Mouse (Mus musculus): ENCODE results near the gene Slc38a4. TPM values are rescaled to one million over a fixed set of nuclear protein-coding genes. Genes with fewer than 3 reads are reported as not detected.

Slc38a4 gene
- total and polyA plus RNA-seq, 3 experiments, result 0.13 to 0.51 (median 0.17) TPM

GRCm38 (mm10) chr15:97050011-97050410 lies 5.7 kb downstream of the Slc38a4 start:
- H3K79me2 ChIP-seq (replicated peaks; ENCODE audit: control insufficient read depth, extremely low read depth, insufficient read depth, poor library complexity, severe bottlenecking), result no peaks in the 10 kb centered on the region
- no peak for DNase-seq (ENCODE audit: extremely low read depth)
- H3K27ac ChIP-seq (ENCODE audit: insufficient read depth, low read depth), result no peak overlapping the region
- no peaks in the 10 kb centered on the region for H3K27me3 ChIP-seq (replicated peaks)
- no peak overlapping the region for H3K9ac ChIP-seq (ENCODE audit: insufficient read depth, low read depth)
- in situ Hi-C loops (cut with MboI; ENCODE audit: low pct_ligation_motif_present, low pct_unique_long_range_greater_than_20kb, low sequenced_read_pairs), result no loop called here
- no peak for TF ChIP-seq JUND (conservative IDR thresholded peaks at IDR 0.05; ENCODE audit: low read depth, low read length)
- TF ChIP-seq MEF2A (IDR thresholded peaks at IDR 0.05; ENCODE audit: borderline replicate concordance, low read depth, low read length), result no peak
- no peak for TF ChIP-seq EP300 (IDR thresholded peaks at IDR 0.05; ENCODE audit: low read length)
- TF ChIP-seq CHD2 (IDR thresholded peaks at IDR 0.05; ENCODE audit: low read length), result no peak
- TF ChIP-seq KAT2A (IDR thresholded peaks at IDR 0.05; ENCODE audit: insufficient replicate concordance, low read length), result no peak
- TF ChIP-seq ZC3H11A (IDR thresholded peaks at IDR 0.05; ENCODE audit: low read depth, low read length), result no peak
- no peak for TF ChIP-seq MAZ (IDR thresholded peaks at IDR 0.05; ENCODE audit: low read depth, low read length)
- no peak for TF ChIP-seq GABPA (IDR thresholded peaks at IDR 0.05; ENCODE audit: insufficient replicate concordance, low read depth, low read length)
- TF ChIP-seq RCOR1 (conservative IDR thresholded peaks at IDR 0.05; ENCODE audit: low read depth, low read length), result no peak
- no peak for TF ChIP-seq NRF1 (IDR thresholded peaks at IDR 0.05; ENCODE audit: low read depth, low read length)
- TF ChIP-seq POLR2AphosphoS2 (IDR thresholded peaks at IDR 0.05; ENCODE audit: low read depth, low read length), result no peak
- TF ChIP-seq MAX (IDR thresholded peaks at IDR 0.05; ENCODE audit: low read length), result no peak
- TF ChIP-seq CHD1 (IDR thresholded peaks at IDR 0.05; ENCODE audit: low read depth, low read length), result no peak
- TF ChIP-seq MXI1 (IDR thresholded peaks at IDR 0.05; ENCODE audit: low read depth, low read length), result no peak
- no peak for TF ChIP-seq ELF1 (IDR thresholded peaks at IDR 0.05; ENCODE audit: low read depth, low read length)
- no peak for TF ChIP-seq UBTF (IDR thresholded peaks at IDR 0.05; ENCODE audit: low read depth, low read length)
- no peak for TF ChIP-seq PAX5 (IDR thresholded peaks at IDR 0.05; ENCODE audit: low read length)
- no peak for TF ChIP-seq ETS1 (conservative IDR thresholded peaks at IDR 0.05; ENCODE audit: low read depth, low read length)
- no peak for TF ChIP-seq TBP (conservative IDR thresholded peaks at IDR 0.05; ENCODE audit: low read depth, low read length)
- peaks cover 11% of the 10 kb centered on the region for H3K9me3 ChIP-seq (replicated peaks; ENCODE audit: low read length)
- dilution Hi-C loops (cut with MboI; ENCODE audit: extremely low pct_ligation_motif_present, extremely low pct_unique_long_range_greater_than_20kb, low sequenced_read_pairs), result no loop called here
- H3K4me1 ChIP-seq (ENCODE audit: control insufficient read depth in 1 of 2, insufficient read depth in 2 of 2), result no peaks in the 10 kb centered on the region
- H3K4me2 ChIP-seq (ENCODE audit: insufficient read depth, low read depth, poor library complexity, severe bottlenecking), result no peak overlapping the region
- no peaks in the 10 kb centered on the region for H3K36me3 ChIP-seq (replicated peaks in 1 of 2; ENCODE audit: control insufficient read depth in 1 of 2, insufficient read depth in 1 of 2, low read length in 1 of 2)
- no peak overlapping the region for H3K4me3 ChIP-seq (replicated peaks in 1 of 3; ENCODE audit: low read depth in 2 of 3, low read length in 2 of 3, poor library complexity in 1 of 3)

GRCm38 (mm10) chr15:97049281-97049841 lies 6.4 kb downstream of the Slc38a4 start:
- H3K9me3 ChIP-seq (replicated peaks; ENCODE audit: low read length), result peaks cover 5% of the 10 kb centered on the region

More at GRCm38 (mm10) chr15:97049281-97049841, 6.4 kb downstream of the Slc38a4 start:
- Histone ChIP-seq H3K4me3 (replicated peaks in 1 of 3; ENCODE audit: low read depth in 2 of 3, low read length in 2 of 3, poor library complexity in 1 of 3) (no peak overlapping the region), H3K79me2 (replicated peaks; ENCODE audit: control insufficient read depth, extremely low read depth, insufficient read depth, poor library complexity, severe bottlenecking) (no peaks in the 10 kb centered on the region), H3K27me3 (replicated peaks) (no peaks in the 10 kb centered on the region), H3K4me1 (ENCODE audit: control insufficient read depth in 1 of 2, insufficient read depth in 2 of 2) (no peaks in the 10 kb centered on the region), H3K27ac (ENCODE audit: insufficient read depth, low read depth) (no peak overlapping the region), H3K4me2 (ENCODE audit: insufficient read depth, low read depth, poor library complexity, severe bottlenecking) (no peak overlapping the region), H3K36me3 (replicated peaks in 1 of 2; ENCODE audit: control insufficient read depth in 1 of 2, insufficient read depth in 1 of 2, low read length in 1 of 2) (no peaks in the 10 kb centered on the region), H3K9ac (ENCODE audit: insufficient read depth, low read depth) (no peak overlapping the region)
- dilution Hi-C loops (cut with MboI; ENCODE audit: extremely low pct_ligation_motif_present, extremely low pct_unique_long_range_greater_than_20kb, low sequenced_read_pairs) (no loop called here), in situ Hi-C loops (cut with MboI; ENCODE audit: low pct_ligation_motif_present, low pct_unique_long_range_greater_than_20kb, low sequenced_read_pairs) (no loop called here)
- no peak for DNase-seq (ENCODE audit: extremely low read depth)
- TF ChIP-seq MAFK (IDR thresholded peaks at IDR 0.05; ENCODE audit: insufficient replicate concordance, low read length), result no peak
- TF ChIP-seq JUND (conservative IDR thresholded peaks at IDR 0.05; ENCODE audit: low read depth, low read length), result no peak
- no peak for TF ChIP-seq EP300 (IDR thresholded peaks at IDR 0.05; ENCODE audit: low read length)
- no peak for TF ChIP-seq USF1 (IDR thresholded peaks at IDR 0.05; ENCODE audit: low read depth, low read length)
- no peak for TF ChIP-seq E2F4 (IDR thresholded peaks at IDR 0.05; ENCODE audit: insufficient replicate concordance, low read depth, low read length)
- no peak for TF ChIP-seq POLR2A (IDR thresholded peaks at IDR 0.05; ENCODE audit: low read depth, low read length)
- TF ChIP-seq CHD2 (IDR thresholded peaks at IDR 0.05; ENCODE audit: low read length), result no peak
- no peak for TF ChIP-seq ELF1 (IDR thresholded peaks at IDR 0.05; ENCODE audit: low read depth, low read length)
- TF ChIP-seq SMC3 (IDR thresholded peaks at IDR 0.05; ENCODE audit: low read depth, low read length), result no peak
- no peak for TF ChIP-seq TBP (conservative IDR thresholded peaks at IDR 0.05; ENCODE audit: low read depth, low read length)
- TF ChIP-seq NELFE (IDR thresholded peaks at IDR 0.05; ENCODE audit: low read depth, low read length), result no peak
- no peak for TF ChIP-seq MAZ (IDR thresholded peaks at IDR 0.05; ENCODE audit: low read depth, low read length)
- no peak for TF ChIP-seq CHD1 (IDR thresholded peaks at IDR 0.05; ENCODE audit: low read depth, low read length)
- no peak for TF ChIP-seq ZMIZ1 (IDR thresholded peaks at IDR 0.05; ENCODE audit: low read depth, low read length)
- TF ChIP-seq MEF2A (IDR thresholded peaks at IDR 0.05; ENCODE audit: borderline replicate concordance, low read depth, low read length), result no peak
